Mouse (Mus musculus) megakaryocyte progenitor cell, adult 5-6 weeks (primary cell): ENCODE results near the gene Atp1a1. TPM values are rescaled to one million over a fixed set of nuclear protein-coding genes. Genes with fewer than 3 reads are reported as not detected.
A peak's percentile ranks its signal among the peaks of the same experiment; 100 is the strongest.

Source experiments
- ATAC-seq: replicated peaks from 2 replicates; pipeline ENCODE4 v1.8.0; 2016; ENCODE audit warnings: mild to moderate bottlenecking, moderate TSS enrichment, inconsistent platforms; ENCODE audit not compliant: poor library complexity
- total RNA-seq, 2 experiments: library from RNA; stranded (forward) in 1 of 2; stranded (reverse) in 1 of 2; fragments of 157-497, 149-512 nt in 1 of 2; fragments of 200-1000 nt in 1 of 2; gene quantifications; 2 replicates each; pipeline versions ENCODE4 v1.2.3 to v1.2.4; 2015 to 2017

Gene Atp1a1
- total RNA-seq (2015), result 69.5 and 75.2 TPM in 2 replicates
- 126 and 129 TPM in 2 replicates for total RNA-seq (2017)

GRCm38 (mm10) chr3:101604550-101605223 lies at the start of gene Atp1a1:
Gene Atp1a1 (minus strand): TSS chr3:101604684.
- peak; percentile 86 for ATAC-seq

GRCm38 (mm10) chr3:101653446-101653845 lies 49.0 kb upstream of the Atp1a1 start:
- no peak for ATAC-seq

- ATAC-seq, result no peak
Measured at GRCm38 (mm10) chr3:101652967-101653366, 48.5 kb upstream of the Atp1a1 start.

- peak; percentile 59 for ATAC-seq
Measured at GRCm38 (mm10) chr3:101650328-101650727, 45.8 kb upstream of the Atp1a1 start.

- ATAC-seq, result no peak
Measured at GRCm38 (mm10) chr3:101649271-101649670, 44.8 kb upstream of the Atp1a1 start.

GRCm38 (mm10) chr3:101648096-101648793 lies 43.8 kb upstream of the Atp1a1 start:
- ATAC-seq, result peak; percentile 82

- no peak for ATAC-seq
Measured at GRCm38 (mm10) chr3:101646806-101647205, 42.3 kb upstream of the Atp1a1 start.

- ATAC-seq, result no peak
Measured at GRCm38 (mm10) chr3:101645569-101646106, 41.2 kb upstream of the Atp1a1 start.

GRCm38 (mm10) chr3:101644062-101644802 lies 39.7 kb upstream of the Atp1a1 start:
- ATAC-seq, result peak; percentile 62

GRCm38 (mm10) chr3:101643264-101643663 lies 38.8 kb upstream of the Atp1a1 start:
- peak; percentile 41; the same call in 1 of the 2 replicates for ATAC-seq

GRCm38 (mm10) chr3:101638223-101638622 lies 33.7 kb upstream of the Atp1a1 start:
- ATAC-seq, result no peak

GRCm38 (mm10) chr3:101636510-101636909 lies 32.0 kb upstream of the Atp1a1 start:
- 0 out of 2 replicates have a peak, but pooled peaks have one; percentile 46 for ATAC-seq

- ATAC-seq, result no peak
Measured at GRCm38 (mm10) chr3:101636086-101636485, 31.6 kb upstream of the Atp1a1 start.

GRCm38 (mm10) chr3:101634141-101634900 lies 29.8 kb upstream of the Atp1a1 start:
- no peak for ATAC-seq

- no peak for ATAC-seq
Measured at GRCm38 (mm10) chr3:101628255-101628654, 23.8 kb upstream of the Atp1a1 start.

- ATAC-seq, result no peak
Measured at GRCm38 (mm10) chr3:101624287-101624686, 19.8 kb upstream of the Atp1a1 start.

GRCm38 (mm10) chr3:101619017-101619416 lies 14.5 kb upstream of the Atp1a1 start:
- ATAC-seq, result no peak

GRCm38 (mm10) chr3:101618505-101618904 lies 14.0 kb upstream of the Atp1a1 start:
- ATAC-seq, result no peak

GRCm38 (mm10) chr3:101617451-101617850 lies 13.0 kb upstream of the Atp1a1 start:
- peak; percentile 92 for ATAC-seq

GRCm38 (mm10) chr3:101617007-101617406 lies 12.5 kb upstream of the Atp1a1 start:
- ATAC-seq, result no peak
